Mouse (Mus musculus) E14TG2a.4 (cell line): ENCODE measurements around the gene Syce2.

Experiments
- H3K27me3 ChIP-seq: 2 replicates; pipeline ENCODE4 v1.6.1; 2014; ENCODE audit warnings: low read length, control low read depth; ENCODE audit not compliant: insufficient read depth
- H3K36me3 ChIP-seq: 2 replicates; pipeline ENCODE4 v1.6.1; 2014; ENCODE audit warnings: low read length, control low read depth; ENCODE audit not compliant: insufficient read depth
- H3K4me1 ChIP-seq: replicated peaks from 2 replicates; pipeline ENCODE4 v1.6.1; 2014; ENCODE audit warnings: low read depth, low read length, control low read depth
- H3K4me3 ChIP-seq: replicated peaks from 2 replicates; pipeline ENCODE4 v1.5.1; 2014; ENCODE audit warnings: mild to moderate bottlenecking, low read length
- H3K9me3 ChIP-seq: 2 replicates; pipeline ENCODE4 v1.6.1; 2014; ENCODE audit warnings: low read length, control low read depth
- CTCF ChIP-seq: conservative IDR thresholded peaks from 2 replicates; pipeline ENCODE4 v1.5.1; 2014; ENCODE audit warnings: low read length
- NANOG ChIP-seq: IDR thresholded peaks from 2 replicates; pipeline ENCODE4 v1.6.1; 2014; ENCODE audit warnings: borderline replicate concordance, low read length, mixed read lengths
- POU5F1 ChIP-seq: IDR thresholded peaks from 2 replicates; pipeline ENCODE4 v1.6.1; 2014; ENCODE audit warnings: low read length, borderline replicate concordance

The Syce2 gene

GRCm38 (mm10) chr8:84839875-84840247, 32.0 kb upstream of the Syce2 start:
- Histone ChIP-seq H3K9me3 (no peaks in the 10 kb centered on the region), H3K27me3 (no peaks in the 10 kb centered on the region), H3K36me3 (peaks cover 88% of the 10 kb centered on the region), H3K4me1 (peaks cover 70% of the 10 kb centered on the region), H3K4me3 (peak overlapping the region; percentile 94)
- no peak for TF ChIP-seq CTCF
- TF ChIP-seq NANOG, result no peak
- TF ChIP-seq POU5F1, result no peak

GRCm38 (mm10) chr8:84840248-84840999, 31.5 kb upstream of the Syce2 start, which contains the start of gene Rad23a:
TSS of gene Rad23a (minus strand) at chr8:84840665.
- no peak for TF ChIP-seq NANOG
- no peak for TF ChIP-seq CTCF
- TF ChIP-seq POU5F1, result no peak
- H3K9me3 ChIP-seq, result no peaks in the 10 kb centered on the region
- peaks cover 88% of the 10 kb centered on the region for H3K36me3 ChIP-seq

GRCm38 (mm10) chr8:84841514-84841913, 30.4 kb upstream of the Syce2 start:
- Histone ChIP-seq H3K9me3 (no peaks in the 10 kb centered on the region), H3K4me1 (peaks cover 69% of the 10 kb centered on the region), H3K4me3 (no peak overlapping the region), H3K36me3 (peaks cover 86% of the 10 kb centered on the region), H3K27me3 (no peaks in the 10 kb centered on the region)
- no peak for TF ChIP-seq POU5F1
- no peak for TF ChIP-seq CTCF
- TF ChIP-seq NANOG, result no peak

More at GRCm38 (mm10) chr8:84840248-84840999, 31.5 kb upstream of the Syce2 start, which contains the start of gene Rad23a:
- Histone ChIP-seq H3K27me3 (no peaks in the 10 kb centered on the region), H3K4me3 (peak within 1 kb of the TSS; percentile 94), H3K4me1 (peaks cover 72% of the 10 kb centered on the region)

GRCm38 (mm10) chr8:84844397-84845070, 27.4 kb upstream of the Syce2 start:
- H3K27me3 ChIP-seq, result no peaks in the 10 kb centered on the region
- H3K36me3 ChIP-seq, result peaks cover 56% of the 10 kb centered on the region
- TF ChIP-seq NANOG (no peak), CTCF (no peak), POU5F1 (no peak)
- no peaks in the 10 kb centered on the region for H3K9me3 ChIP-seq
- H3K4me1 ChIP-seq, result peaks cover 53% of the 10 kb centered on the region
- peak overlapping the region; percentile 100 for H3K4me3 ChIP-seq

- H3K9me3 ChIP-seq, result no peaks in the 10 kb centered on the region
- H3K36me3 ChIP-seq, result peaks cover 55% of the 10 kb centered on the region
- H3K4me1 ChIP-seq, result peaks cover 50% of the 10 kb centered on the region
- no peak for TF ChIP-seq POU5F1
- TF ChIP-seq CTCF, result no peak
- no peak for TF ChIP-seq NANOG
- H3K4me3 ChIP-seq, result peak overlapping the region; percentile 100
- H3K27me3 ChIP-seq, result no peaks in the 10 kb centered on the region
These were observed 26.4 kb upstream of the Syce2 start for GRCm38 (mm10) chr8:84845355-84846093.

- H3K9me3 ChIP-seq, result no peaks in the 10 kb centered on the region
- no peaks in the 10 kb centered on the region for H3K27me3 ChIP-seq
- peaks cover 50% of the 10 kb centered on the region for H3K4me1 ChIP-seq
- H3K4me3 ChIP-seq, result peak overlapping the region; percentile 100
- TF ChIP-seq NANOG, result no peak
- no peak for TF ChIP-seq POU5F1
- no peak for TF ChIP-seq CTCF
- H3K36me3 ChIP-seq, result peaks cover 51% of the 10 kb centered on the region
These were observed 25.7 kb upstream of the Syce2 start for GRCm38 (mm10) chr8:84846094-84846721.

- H3K9me3 ChIP-seq, result no peaks in the 10 kb centered on the region
- H3K27me3 ChIP-seq, result no peaks in the 10 kb centered on the region
- TF ChIP-seq CTCF, result no peak
- no peak for TF ChIP-seq NANOG
- TF ChIP-seq POU5F1, result no peak
These were observed 25.0 kb upstream of the Syce2 start, which contains the start of gene Calr for GRCm38 (mm10) chr8:84846722-84847572. TSS of gene Calr (minus strand) at chr8:84846934.

More at GRCm38 (mm10) chr8:84846722-84847572, 25.0 kb upstream of the Syce2 start, which contains the start of gene Calr:
- Histone ChIP-seq H3K4me1 (peaks cover 50% of the 10 kb centered on the region), H3K36me3 (peaks cover 43% of the 10 kb centered on the region), H3K4me3 (peak within 1 kb of the TSS; percentile 100)
